ENCODE assay signal across 8 mouse cellular contexts in the genomic region with DNA sequence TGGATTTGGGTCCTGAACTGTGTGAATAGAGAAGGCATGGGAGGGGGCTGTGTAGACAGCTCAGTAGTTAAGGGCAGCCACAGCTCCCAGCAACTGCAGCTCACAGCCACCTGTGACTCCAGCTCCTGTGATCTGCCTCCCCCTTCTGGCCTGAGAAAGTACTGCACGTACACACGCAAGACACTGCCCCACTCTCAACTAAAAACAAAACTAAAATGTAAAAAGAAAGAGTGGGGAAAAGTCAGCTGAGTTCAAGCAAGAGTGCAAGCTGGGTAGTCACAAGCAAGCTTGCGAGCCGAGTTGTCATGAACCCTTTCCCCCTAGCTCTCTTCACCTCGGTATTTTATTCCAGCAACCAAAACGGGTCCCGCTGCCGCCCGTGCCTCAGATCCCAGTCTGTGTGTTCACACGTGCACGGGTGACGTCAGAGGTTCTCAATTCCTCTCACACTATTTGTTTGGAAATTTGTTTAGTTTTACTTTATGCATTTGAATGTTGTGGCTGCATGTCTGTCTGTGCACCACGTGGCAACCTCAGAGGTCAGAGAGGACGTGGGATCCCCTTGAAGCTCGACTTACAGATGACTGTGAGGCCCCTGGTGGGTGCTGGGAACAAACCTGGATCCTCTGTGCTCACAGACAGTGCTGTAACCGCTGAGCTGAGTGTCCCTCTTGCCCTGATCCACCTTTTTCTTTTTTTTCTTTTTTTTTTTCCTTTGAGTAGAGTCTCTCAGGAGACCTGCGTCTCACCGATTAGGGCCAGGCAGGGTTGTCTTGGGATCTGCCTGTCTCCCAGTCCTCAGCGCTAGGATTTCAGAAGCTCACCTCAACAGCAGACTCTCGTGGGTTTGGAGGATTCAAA. TPM values are rescaled to one million over a fixed set of nuclear protein-coding genes. Genes with fewer than 3 reads are reported as not detected.
A peak's percentile ranks its signal among the peaks of the same experiment; 100 is the strongest.
DNase-seq lines count a peak whose midpoint lies in the region; ATAC-seq and TF ChIP-seq lines count a peak whose summit lies in the region.

No protein-coding gene starts in this region.

- H3K27ac ChIP-seq in heart, embryonic 16.5 days (ENCODE audit: low read length) = no peak overlapping the region
- H3K27ac ChIP-seq in liver, embryonic 14.5 days = no peak overlapping the region
- H3K27ac ChIP-seq in stomach, embryonic 15.5 days = no peak overlapping the region

- peaks cover 5% of the 10 kb centered on the region; the same call in 1 of the 2 replicates for H3K4me1 ChIP-seq in heart, embryonic 16.5 days (ENCODE audit: control insufficient read depth, insufficient read depth, low read length)
- H3K4me1 ChIP-seq in liver, embryonic 14.5 days (replicated peaks; ENCODE audit: control insufficient read depth in 2 of 2, insufficient read depth in 2 of 2, low read length in 1 of 2) = peaks cover 0 to 10% of the 10 kb centered on the region in 2 experiments; a peak in 2 of 4 replicates
- H3K4me1 ChIP-seq in stomach, embryonic 15.5 days = no peaks in the 10 kb centered on the region; the same call in 1 of the 2 replicates

- DNase-seq in CD4-positive helper T cell, adult 2 months (ENCODE audit: low read depth, low spot score) = peak; percentile 85
- DNase-seq in brain, embryonic 14.5 days (ENCODE audit: low read depth) = peak; percentile 84
- peak; percentile 57 for DNase-seq in fibroblast of lung, adult 2 months (ENCODE audit: low read depth)
- DNase-seq in kidney, postnatal 25 days = peak; percentile 84 to 93
- DNase-seq in liver, embryonic 14.5 days (ENCODE audit: low read depth in 3 of 3, low spot score in 3 of 3) = peak; percentile 47 to 60 (median 53)
- DNase-seq in neural tube, embryonic 10.5 days (ENCODE audit: extremely low spot score, low spot score) = peak; percentile 82

- TF ChIP-seq EP300 in liver, embryonic 14.5 days (IDR thresholded peaks at IDR 0.05; ENCODE audit: low read depth) = no peak

- ATAC-seq in heart, embryonic 16.5 days (replicated peaks; ENCODE audit: extremely low read depth, insufficient read depth, low FRiP score) = peak; percentile 44; the same call in 1 of the 2 replicates
- peak; percentile 73 for ATAC-seq in liver, embryonic 14.5 days (ENCODE audit: insufficient read depth)
- 0 out of 2 replicates have a peak, but pooled peaks have one; percentile 51 for ATAC-seq in stomach, embryonic 15.5 days (ENCODE audit: insufficient read depth, low FRiP score, low read depth)

- peak overlapping the region; percentile 58 for H3K4me3 ChIP-seq in heart, embryonic 16.5 days (ENCODE audit: low read length)
- H3K4me3 ChIP-seq in liver, embryonic 14.5 days (ENCODE audit: insufficient read depth in 1 of 2, low read depth in 2 of 2, low read length in 2 of 2) = peak overlapping the region; percentile 46 to 60
- H3K4me3 ChIP-seq in stomach, embryonic 15.5 days (replicated peaks) = peak overlapping the region; percentile 41

- 7% methylated on average over 20 of the region's 20 CpGs for WGBS in heart, embryonic 16.5 days
- WGBS in liver, embryonic 14.5 days (ENCODE audit: insufficient replicate concordance) = 7% methylated on average over 20 of the region's 20 CpGs
- WGBS in stomach, embryonic 15.5 days = 11% methylated on average over 20 of the region's 20 CpGs

- H3K9me3 ChIP-seq in heart, embryonic 16.5 days (replicated peaks; ENCODE audit: control insufficient read depth, low read length) = no peaks in the 10 kb centered on the region
- H3K9me3 ChIP-seq in liver, embryonic 14.5 days (ENCODE audit: control insufficient read depth, low read length) = no peaks in the 10 kb centered on the region
- no peaks in the 10 kb centered on the region for H3K9me3 ChIP-seq in stomach, embryonic 15.5 days

- H3K27me3 ChIP-seq in heart, embryonic 16.5 days (ENCODE audit: control insufficient read depth, insufficient read depth, low read length) = peaks cover 51% of the 10 kb centered on the region
- peaks cover 47% of the 10 kb centered on the region for H3K27me3 ChIP-seq in liver, embryonic 14.5 days (ENCODE audit: control insufficient read depth, insufficient read depth, low read length)
- peaks cover 53% of the 10 kb centered on the region for H3K27me3 ChIP-seq in stomach, embryonic 15.5 days (replicated peaks)

- no peaks in the 10 kb centered on the region for H3K36me3 ChIP-seq in heart, embryonic 16.5 days (ENCODE audit: control insufficient read depth, insufficient read depth)
- no peaks in the 10 kb centered on the region for H3K36me3 ChIP-seq in liver, embryonic 14.5 days (replicated peaks; ENCODE audit: control insufficient read depth, insufficient read depth, low read depth)
- H3K36me3 ChIP-seq in stomach, embryonic 15.5 days = no peaks in the 10 kb centered on the region

- TF ChIP-seq CTCF in brain, embryonic 14.5 days (IDR thresholded peaks at IDR 0.05; ENCODE audit: borderline replicate concordance, extremely low read depth, insufficient read depth, insufficient read length) = peak; percentile 91
- TF ChIP-seq CTCF in liver, embryonic 14.5 days (IDR thresholded peaks at IDR 0.05; ENCODE audit: low read depth) = peak; percentile 97

- peak overlapping the region; percentile 77 for H3K9ac ChIP-seq in heart, embryonic 16.5 days (ENCODE audit: low read length)
- peak overlapping the region; percentile 39; the same call in 1 of the 2 replicates for H3K9ac ChIP-seq in liver, embryonic 14.5 days (replicated peaks)
- H3K9ac ChIP-seq in stomach, embryonic 15.5 days = peak overlapping the region; percentile 30; the same call in 1 of the 2 replicates

- H3K4me2 ChIP-seq in heart, embryonic 16.5 days (ENCODE audit: low read depth, low read length) = peak overlapping the region; percentile 91
- H3K4me2 ChIP-seq in liver, embryonic 14.5 days (ENCODE audit: low read depth) = peak overlapping the region; percentile 66
- H3K4me2 ChIP-seq in stomach, embryonic 15.5 days = peak overlapping the region; percentile 66

- no peak for TF ChIP-seq POLR2A in brain, embryonic 14.5 days (IDR thresholded peaks at IDR 0.05; ENCODE audit: borderline replicate concordance, extremely low read depth, insufficient read depth, insufficient read length, poor library complexity, severe bottlenecking)

RNA-seq across cellular contexts. Expression of a gene that starts 15.0 kb away (rescaled TPM):
- polyA plus RNA-seq in brain, embryonic 14.5 days (2012; rRNA removed) = 5.0 and 10.9 TPM in 2 replicates
- polyA plus RNA-seq in heart, embryonic 16.5 days (2015; fragmentation: Nextera tagmentation; extraction: Ambion mirVana) = not detected in 2 replicates
- 0.02 TPM in 2 replicates for polyA plus RNA-seq in liver, embryonic 14.5 days (2012; rRNA removed)
- not detected in 2 replicates for polyA plus RNA-seq in liver, embryonic 14.5 days (2014; fragmentation: Nextera tagmentation; extraction: Ambion mirVana)
- 0.18 and 0.21 TPM in 2 replicates for polyA plus RNA-seq in stomach, embryonic 15.5 days (2015; fragmentation: Nextera tagmentation; extraction: Ambion mirVana)

RNA-seq across cellular contexts. Expression of a gene that starts 29.3 kb away (rescaled TPM):
- polyA plus RNA-seq in brain, embryonic 14.5 days (2012; rRNA removed) = 0.76 and 0.86 TPM in 2 replicates
- polyA plus RNA-seq in heart, embryonic 16.5 days (2015; fragmentation: Nextera tagmentation; extraction: Ambion mirVana) = 0.03 and 0.04 TPM in 2 replicates
- polyA plus RNA-seq in liver, embryonic 14.5 days (2012; rRNA removed) = 0.01 and 0.02 TPM in 2 replicates
- polyA plus RNA-seq in liver, embryonic 14.5 days (2014; fragmentation: Nextera tagmentation; extraction: Ambion mirVana) = 0.05 TPM in 1 of 2 replicates, not detected in the other
- 0.19 and 0.32 TPM in 2 replicates for polyA plus RNA-seq in stomach, embryonic 15.5 days (2015; fragmentation: Nextera tagmentation; extraction: Ambion mirVana)

RNA-seq across cellular contexts. Expression of a gene that starts 51.7 kb away (rescaled TPM):
- 59.9 and 72.0 TPM in 2 replicates for polyA plus RNA-seq in brain, embryonic 14.5 days (2012; rRNA removed)
- 15.0 and 16.5 TPM in 2 replicates for polyA plus RNA-seq in heart, embryonic 16.5 days (2015; fragmentation: Nextera tagmentation; extraction: Ambion mirVana)
- polyA plus RNA-seq in liver, embryonic 14.5 days (2012; rRNA removed) = 19.1 and 24.8 TPM in 2 replicates
- 10.7 and 14.0 TPM in 2 replicates for polyA plus RNA-seq in liver, embryonic 14.5 days (2014; fragmentation: Nextera tagmentation; extraction: Ambion mirVana)
- 23.2 and 23.3 TPM in 2 replicates for polyA plus RNA-seq in stomach, embryonic 15.5 days (2015; fragmentation: Nextera tagmentation; extraction: Ambion mirVana)
